Mouse (Mus musculus): ENCODE data around the gene Pcf11.
A peak's percentile ranks its signal among the peaks of the same experiment; 100 is the strongest.

Pcf11 gene

DNA sequence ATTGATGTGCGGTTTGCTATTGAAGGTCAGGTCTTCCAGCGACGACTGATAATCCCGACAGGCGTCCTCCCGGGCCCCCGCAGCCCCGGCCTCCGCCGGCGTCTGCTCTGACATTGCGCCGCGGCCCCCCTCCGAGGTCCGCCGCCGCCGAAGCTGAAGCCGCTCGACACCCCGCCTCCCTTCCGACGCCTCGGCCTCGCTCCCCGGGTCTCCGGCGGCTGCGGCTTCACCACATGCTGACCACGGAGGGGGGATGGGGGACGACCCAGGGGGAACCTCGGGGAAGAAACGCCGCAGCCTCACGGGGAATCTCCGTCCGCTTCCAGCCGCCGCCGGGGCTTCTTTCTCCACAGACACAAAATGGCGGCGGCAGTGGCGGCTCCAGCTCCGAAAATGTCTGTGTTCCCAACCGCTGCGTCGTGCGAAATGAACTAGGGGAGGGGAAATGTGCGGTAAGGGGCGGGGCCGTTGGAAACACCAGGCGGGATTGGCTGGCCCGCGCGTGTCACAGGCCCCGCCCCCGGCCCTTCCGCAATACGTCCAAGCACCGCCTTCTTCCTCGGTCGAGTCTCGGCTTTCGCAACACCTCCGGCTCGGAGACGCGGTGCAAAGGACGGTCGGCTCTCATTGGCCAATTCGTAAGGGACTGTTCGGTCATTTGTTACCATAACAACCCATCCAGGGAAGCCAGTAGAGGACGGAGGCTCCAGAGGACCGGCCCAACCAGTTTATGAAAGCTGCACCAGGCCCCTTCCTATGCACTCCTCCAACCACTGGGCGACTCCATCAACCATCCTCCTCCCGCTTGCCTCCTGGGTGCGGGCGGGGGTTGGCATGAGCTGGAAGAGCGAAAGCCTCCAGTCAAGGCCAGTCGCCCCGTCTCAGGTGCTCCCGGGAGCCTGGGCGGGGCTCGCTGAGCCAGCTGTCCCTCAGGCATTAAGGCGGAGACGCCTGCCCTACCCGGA, at the start of gene Pcf11:
Pcf11 (minus strand) TSS at position 428 of the 965 bp plus-strand sequence.
- DNase-seq (ENCODE audit: low read depth, low spot score): peak; percentile 99

- DNase-seq (ENCODE audit: low read depth, low spot score): peak; percentile 68
These were observed 45.3 kb upstream of the Pcf11 start for GRCm38 (mm10) chr7:92715055-92715454.

- DNase-seq (ENCODE audit: low read depth, low spot score): no peak
These were observed 41.9 kb upstream of the Pcf11 start for GRCm38 (mm10) chr7:92711593-92711992.

- no peak for DNase-seq (ENCODE audit: low read depth, low spot score)
These were observed 39.8 kb upstream of the Pcf11 start for GRCm38 (mm10) chr7:92709573-92709972.

- DNase-seq (ENCODE audit: low read depth, low spot score): no peak
These were observed 37.0 kb upstream of the Pcf11 start for GRCm38 (mm10) chr7:92706711-92707110.

DNA sequence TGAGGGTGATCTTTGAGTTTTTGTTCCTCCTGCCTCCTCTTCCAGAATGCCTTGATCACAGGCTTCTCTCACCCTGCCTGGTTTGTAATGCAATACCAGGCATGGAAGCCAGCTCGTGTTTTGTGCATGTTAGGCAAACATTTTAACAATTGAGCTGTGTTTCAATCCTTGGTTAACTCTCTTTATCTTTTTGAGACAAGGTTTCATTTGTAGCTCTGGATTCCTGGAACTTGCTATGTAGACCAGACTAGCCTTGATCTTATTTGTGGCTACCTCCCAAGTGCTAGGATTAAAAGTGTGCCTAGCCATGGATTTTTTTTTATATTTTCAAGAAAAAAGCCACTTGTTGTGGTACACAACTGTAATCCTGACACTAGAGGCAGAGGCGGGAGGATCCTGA, 35.8 kb upstream of the Pcf11 start:
- DNase-seq (ENCODE audit: low read depth, low spot score): no peak

- DNase-seq (ENCODE audit: low read depth, low spot score): peak; percentile 83
These were observed 33.9 kb upstream of the Pcf11 start for GRCm38 (mm10) chr7:92703661-92704060.

GRCm38 (mm10) chr7:92698770-92699169, 29.0 kb upstream of the Pcf11 start:
- peak; percentile 86 for DNase-seq (ENCODE audit: low read depth, low spot score)

GRCm38 (mm10) chr7:92696395-92696794, 26.7 kb upstream of the Pcf11 start:
- DNase-seq (ENCODE audit: low read depth, low spot score): peak; percentile 17

GRCm38 (mm10) chr7:92689101-92689500, 19.4 kb upstream of the Pcf11 start:
- DNase-seq (ENCODE audit: low read depth, low spot score): no peak

- DNase-seq (ENCODE audit: low read depth, low spot score): no peak
These were observed 18.6 kb upstream of the Pcf11 start for GRCm38 (mm10) chr7:92688299-92688669.

GRCm38 (mm10) chr7:92687556-92688298, 18.0 kb upstream of the Pcf11 start:
- DNase-seq (ENCODE audit: low read depth, low spot score): no peak

- no peak for DNase-seq (ENCODE audit: low read depth, low spot score)
These were observed 7.6 kb upstream of the Pcf11 start for GRCm38 (mm10) chr7:92677346-92677745.

DNA sequence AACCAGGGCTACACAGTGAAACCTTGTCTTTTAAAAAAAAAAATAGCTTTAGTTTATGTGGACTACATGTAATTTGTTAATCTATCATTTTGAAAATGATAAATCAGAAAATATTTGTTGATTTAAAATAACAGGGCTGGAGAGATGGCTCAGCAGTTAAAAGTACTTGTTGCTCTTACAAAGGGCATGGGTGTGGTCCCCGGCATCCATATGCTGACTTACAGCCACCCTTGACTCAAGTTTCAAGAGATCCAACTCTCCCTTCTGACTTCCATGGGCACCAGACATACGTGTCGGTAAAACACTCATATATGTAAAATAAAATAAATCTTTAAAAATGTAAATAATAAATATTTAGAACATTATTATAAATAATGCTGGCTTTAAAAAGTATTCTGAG, 5.4 kb upstream of the Pcf11 start:
- no peak for DNase-seq (ENCODE audit: low read depth, low spot score)

- peak; percentile 52 for DNase-seq (ENCODE audit: low read depth, low spot score)
These were observed 785 bp downstream of the Pcf11 start for GRCm38 (mm10) chr7:92668791-92669506.

- peak; percentile 21 for DNase-seq (ENCODE audit: low read depth, low spot score)
These were observed 3.4 kb downstream of the Pcf11 start for GRCm38 (mm10) chr7:92666274-92666820.

DNA sequence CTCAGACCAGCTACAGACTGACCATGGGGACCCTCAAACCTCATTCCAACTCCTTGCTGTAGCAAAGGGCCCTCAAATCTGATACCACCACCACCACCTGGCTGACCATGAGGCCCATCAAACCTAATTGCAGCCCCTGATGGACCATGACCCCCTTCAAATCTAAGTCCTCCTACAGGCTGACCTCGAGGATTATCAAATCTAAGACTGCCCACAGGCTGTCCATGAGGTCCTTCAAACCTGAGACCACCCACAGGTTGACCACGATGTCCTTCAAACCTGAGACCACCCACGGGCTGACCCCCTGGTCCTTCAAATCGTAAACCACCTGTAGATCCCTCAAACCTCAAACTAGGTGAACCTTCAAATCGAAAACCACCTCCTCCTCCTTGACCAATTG, 11.7 kb downstream of the Pcf11 start:
- no peak for DNase-seq (ENCODE audit: low read depth, low spot score)

- no peak for DNase-seq (ENCODE audit: low read depth, low spot score)
These were observed 13.3 kb downstream of the Pcf11 start for GRCm38 (mm10) chr7:92656386-92656785.

DNA sequence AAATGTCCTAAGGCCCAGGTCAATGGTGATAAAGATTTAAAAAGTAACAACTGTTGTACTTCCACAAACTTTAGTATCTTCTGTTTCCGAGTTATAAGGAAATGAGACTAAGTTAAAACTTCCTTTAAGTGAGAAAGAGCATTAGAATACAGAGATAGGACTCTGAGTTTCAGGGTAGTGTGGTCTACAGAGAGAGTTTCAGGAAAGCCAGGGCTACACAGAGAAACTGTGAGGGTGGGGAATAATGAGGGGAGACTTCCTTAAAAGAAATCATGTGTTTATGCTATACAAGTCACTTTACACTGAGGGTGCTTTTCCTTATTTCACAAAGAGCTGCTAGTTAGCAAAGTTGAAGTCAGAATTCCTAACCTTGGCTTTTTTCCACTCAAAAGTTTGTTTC, 16.4 kb downstream of the Pcf11 start:
- DNase-seq (ENCODE audit: low read depth, low spot score): no peak

DNA sequence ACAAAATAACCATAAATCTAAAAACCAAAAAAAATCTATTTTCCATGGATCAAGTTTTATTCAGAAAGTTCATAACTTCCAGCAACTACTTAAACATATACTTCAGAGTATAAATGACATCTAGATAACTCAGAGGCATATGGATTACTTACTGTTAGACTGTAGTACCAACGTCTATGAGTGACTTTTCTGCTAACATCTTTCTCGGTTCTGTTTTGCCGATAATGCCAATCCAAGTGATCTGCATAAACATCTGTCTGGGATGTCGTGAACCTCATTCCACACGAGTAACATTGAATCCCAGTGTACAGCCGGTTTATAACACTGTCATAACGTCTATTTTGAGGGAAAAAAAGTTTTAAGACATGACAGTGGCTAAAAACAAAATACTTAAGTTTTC, 21.9 kb downstream of the Pcf11 start:
- DNase-seq (ENCODE audit: low read depth, low spot score): no peak

GRCm38 (mm10) chr7:92642358-92642757, 27.4 kb downstream of the Pcf11 start:
- DNase-seq (ENCODE audit: low read depth, low spot score): no peak

DNA sequence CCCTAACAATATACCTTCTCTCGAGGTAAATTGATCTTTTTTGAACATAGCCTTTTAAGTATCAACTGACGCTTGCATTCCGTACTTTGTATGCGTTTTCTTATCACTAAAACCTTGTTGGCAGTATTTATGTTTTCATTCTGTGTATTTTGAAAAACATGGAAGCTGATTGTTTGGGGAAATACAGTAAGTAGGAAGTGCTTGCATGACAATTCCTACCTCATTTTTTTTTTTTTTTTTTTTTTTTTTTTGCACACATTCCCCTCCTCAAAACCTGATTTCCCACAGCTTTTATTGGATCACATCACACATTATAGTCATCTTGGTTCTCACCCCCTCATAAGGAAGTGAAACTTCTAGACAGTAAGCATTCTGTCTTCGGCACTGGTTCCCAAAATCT, 31.7 kb downstream of the Pcf11 start:
- no peak for DNase-seq (ENCODE audit: low read depth, low spot score)

Data from 3T3-L1 (cell line).